Mouse (Mus musculus) midbrain, embryonic 13.5 days (tissue): ENCODE data around the gene Tctex1d1. TPM values are rescaled to one million over a fixed set of nuclear protein-coding genes. Genes with fewer than 3 reads are reported as not detected.
A peak's percentile ranks its signal among the peaks of the same experiment; 100 is the strongest.

ENCODE experiments used
- ATAC-seq: fragments of 200-750 bp; cut with Nextera tagmentation; 2 replicates; pipeline ENCODE4 v1.8.0; 2017; ENCODE audit warnings: mild to moderate bottlenecking, moderate TSS enrichment, moderate library complexity
- H3K27ac ChIP-seq: fragments of 300-500 bp; sonication (generic); 2 replicates; pipeline ENCODE4 v1.5.1; 2015; ENCODE audit warnings: inconsistent platforms, mild to moderate bottlenecking, moderate library complexity
- H3K27me3 ChIP-seq: fragments of 300-500 bp; sonication (generic); 2 replicates; pipeline ENCODE4 v1.6.1; 2015; ENCODE audit warnings: mild to moderate bottlenecking, inconsistent platforms
- H3K36me3 ChIP-seq: fragments of 300-500 bp; sonication (generic); 2 replicates; pipeline ENCODE4 v1.6.1; 2015; ENCODE audit warnings: mild to moderate bottlenecking, inconsistent platforms
- H3K4me1 ChIP-seq: fragments of 300-500 bp; sonication (generic); replicated peaks from 2 replicates; pipeline ENCODE4 v1.6.1; 2015; ENCODE audit warnings: inconsistent platforms
- H3K4me2 ChIP-seq: fragments of 300-500 bp; sonication (generic); replicated peaks from 2 replicates; pipeline ENCODE4 v1.6.1; 2015; ENCODE audit warnings: moderate library complexity, mild to moderate bottlenecking, inconsistent platforms
- H3K4me3 ChIP-seq: fragments of 300-500 bp; sonication (generic); replicated peaks from 2 replicates; pipeline ENCODE4 v1.5.1; 2015; ENCODE audit warnings: mild to moderate bottlenecking, inconsistent platforms
- H3K9ac ChIP-seq: fragments of 300-500 bp; sonication (generic); replicated peaks from 2 replicates; pipeline ENCODE4 v1.6.1; 2015; ENCODE audit warnings: mild to moderate bottlenecking, inconsistent platforms
- H3K9me3 ChIP-seq: fragments of 300-500 bp; sonication (generic); 2 replicates; pipeline ENCODE4 v1.6.1; 2016; ENCODE audit warnings: mild to moderate bottlenecking, inconsistent platforms
- WGBS: fragments of 180-500 bp; shearing (Covaris S2); methylation state at CpG from one replicate; pipeline ENCODE4 v1.1.7; 2015; 5-methylcytosine and 5-hydroxymethylcytosine counted together
- polyA plus RNA-seq: library from polyadenylated mRNA; unstranded; fragments of >200 nt; fragmentation: Nextera tagmentation; extraction: Ambion mirVana; gene quantifications from 2 replicates; pipeline ENCODE4 v1.2.1, GENCODE M21; 2015

Tctex1d1 gene
- polyA plus RNA-seq: 0.41 and 0.74 TPM in 2 replicates

- peaks cover 23% of the 10 kb centered on the region for H3K27me3 ChIP-seq
- H3K27ac ChIP-seq: no peak within 1 kb of the TSS
- no peaks in the 10 kb centered on the region for H3K36me3 ChIP-seq
- peaks cover 24% of the 10 kb centered on the region for H3K4me1 ChIP-seq
- WGBS: 4% methylated on average over 13 of the region's 13 CpGs
- H3K4me3 ChIP-seq: peak within 1 kb of the TSS; percentile 25
- no peaks in the 10 kb centered on the region for H3K9me3 ChIP-seq
- H3K9ac ChIP-seq: peak within 1 kb of the TSS; percentile 11; the same call in 1 of the 2 replicates
- peak within 1 kb of the TSS; percentile 55 for H3K4me2 ChIP-seq
- peak; percentile 82 for ATAC-seq
Measured at GRCm38 (mm10) chr4:102978440-102978839, at the start of gene Tctex1d1. TSS of gene Tctex1d1 (plus strand) at chr4:102978606.

- no peak for ATAC-seq
- Histone ChIP-seq H3K9ac (no peak overlapping the region), H3K4me3 (no peak overlapping the region), H3K4me2 (no peak overlapping the region), H3K4me1 (no peaks in the 10 kb centered on the region), H3K27ac (no peak overlapping the region), H3K9me3 (no peaks in the 10 kb centered on the region), H3K27me3 (no peaks in the 10 kb centered on the region), H3K36me3 (peaks cover 32% of the 10 kb centered on the region)
- WGBS: 63% methylated on average over 3 of the region's 4 CpGs
Measured at GRCm38 (mm10) chr4:102929491-102929890, 48.9 kb upstream of the Tctex1d1 start.

- no peak overlapping the region for H3K27ac ChIP-seq
- H3K36me3 ChIP-seq: peaks cover 39% of the 10 kb centered on the region
- no peak overlapping the region for H3K4me2 ChIP-seq
- no peak for ATAC-seq
- 87% methylated on average over 7 of the region's 7 CpGs for WGBS
- H3K4me3 ChIP-seq: no peak overlapping the region
- no peak overlapping the region for H3K9ac ChIP-seq
- no peaks in the 10 kb centered on the region for H3K4me1 ChIP-seq
- no peaks in the 10 kb centered on the region for H3K27me3 ChIP-seq
- H3K9me3 ChIP-seq: no peaks in the 10 kb centered on the region
Measured at GRCm38 (mm10) chr4:102930679-102931078, 47.7 kb upstream of the Tctex1d1 start.

- H3K27ac ChIP-seq: no peak overlapping the region
- no peaks in the 10 kb centered on the region for H3K4me1 ChIP-seq
- H3K4me3 ChIP-seq: no peak overlapping the region
- no peak for ATAC-seq
- 82% methylated on average over 3 of the region's 3 CpGs for WGBS
- H3K36me3 ChIP-seq: peaks cover 18% of the 10 kb centered on the region; the same call in 1 of the 2 replicates
- no peak overlapping the region for H3K4me2 ChIP-seq
- no peaks in the 10 kb centered on the region for H3K9me3 ChIP-seq
- no peak overlapping the region for H3K9ac ChIP-seq
- no peaks in the 10 kb centered on the region for H3K27me3 ChIP-seq
Measured at GRCm38 (mm10) chr4:102940266-102940665, 38.1 kb upstream of the Tctex1d1 start.

GRCm38 (mm10) chr4:102940738-102941137 lies 37.7 kb upstream of the Tctex1d1 start:
- 91% methylated on average over 4 of the region's 4 CpGs for WGBS
- no peak for ATAC-seq

GRCm38 (mm10) chr4:102944325-102944724 lies 34.1 kb upstream of the Tctex1d1 start:
- 0 out of 2 replicates have a peak, but pooled peaks cover 2% of the 10 kb centered on the region for H3K4me1 ChIP-seq
- H3K9ac ChIP-seq: no peak overlapping the region
- no peak for ATAC-seq
- H3K9me3 ChIP-seq: no peaks in the 10 kb centered on the region
- no peak overlapping the region for H3K27ac ChIP-seq
- WGBS: 84% methylated on average over 6 of the region's 6 CpGs
- H3K27me3 ChIP-seq: no peaks in the 10 kb centered on the region
- 0 out of 2 replicates have a peak, but pooled peaks cover 8% of the 10 kb centered on the region for H3K36me3 ChIP-seq
- H3K4me2 ChIP-seq: no peak overlapping the region
- H3K4me3 ChIP-seq: no peak overlapping the region

More at GRCm38 (mm10) chr4:102940738-102941137, 37.7 kb upstream of the Tctex1d1 start:
- no peak overlapping the region for H3K9ac ChIP-seq
- H3K36me3 ChIP-seq: peaks cover 15% of the 10 kb centered on the region; the same call in 1 of the 2 replicates
- no peak overlapping the region for H3K4me2 ChIP-seq
- H3K4me3 ChIP-seq: no peak overlapping the region
- H3K27me3 ChIP-seq: no peaks in the 10 kb centered on the region
- no peak overlapping the region for H3K27ac ChIP-seq
- H3K4me1 ChIP-seq: no peaks in the 10 kb centered on the region
- no peaks in the 10 kb centered on the region for H3K9me3 ChIP-seq

- no peak for ATAC-seq
- no peak overlapping the region for H3K4me3 ChIP-seq
- no peak overlapping the region for H3K27ac ChIP-seq
- H3K4me2 ChIP-seq: no peak overlapping the region
- no peaks in the 10 kb centered on the region for H3K27me3 ChIP-seq
- no peaks in the 10 kb centered on the region for H3K36me3 ChIP-seq
- H3K9ac ChIP-seq: no peak overlapping the region
- no peaks in the 10 kb centered on the region for H3K4me1 ChIP-seq
- 77% methylated on average over 2 of the region's 2 CpGs for WGBS
- no peaks in the 10 kb centered on the region for H3K9me3 ChIP-seq
Measured at GRCm38 (mm10) chr4:102952476-102952875, 25.9 kb upstream of the Tctex1d1 start.

- no peak overlapping the region for H3K9ac ChIP-seq
Measured at GRCm38 (mm10) chr4:102955294-102955956, 23.0 kb upstream of the Tctex1d1 start.

GRCm38 (mm10) chr4:102959409-102959808 lies 19.0 kb upstream of the Tctex1d1 start:
- H3K9me3 ChIP-seq: no peaks in the 10 kb centered on the region
- no peak overlapping the region for H3K9ac ChIP-seq
- H3K4me2 ChIP-seq: no peak overlapping the region
- H3K27me3 ChIP-seq: no peaks in the 10 kb centered on the region
- no peaks in the 10 kb centered on the region for H3K4me1 ChIP-seq
- no peak overlapping the region for H3K27ac ChIP-seq
- no peak overlapping the region for H3K4me3 ChIP-seq
- ATAC-seq: no peak
- peaks cover 19% of the 10 kb centered on the region for H3K36me3 ChIP-seq
- 89% methylated on average over 5 of the region's 5 CpGs for WGBS

More at GRCm38 (mm10) chr4:102955294-102955956, 23.0 kb upstream of the Tctex1d1 start:
- no peak for ATAC-seq
- Histone ChIP-seq H3K27ac (no peak overlapping the region), H3K9me3 (no peaks in the 10 kb centered on the region), H3K36me3 (no peaks in the 10 kb centered on the region), H3K4me3 (no peak overlapping the region), H3K4me2 (no peak overlapping the region), H3K27me3 (no peaks in the 10 kb centered on the region), H3K4me1 (no peaks in the 10 kb centered on the region)
- WGBS: 73% methylated on average over 17 of the region's 17 CpGs

GRCm38 (mm10) chr4:102964174-102964573 lies 14.2 kb upstream of the Tctex1d1 start:
- H3K9me3 ChIP-seq: no peaks in the 10 kb centered on the region
- no peak for ATAC-seq
- H3K4me3 ChIP-seq: no peak overlapping the region
- H3K4me1 ChIP-seq: no peaks in the 10 kb centered on the region
- no peaks in the 10 kb centered on the region for H3K27me3 ChIP-seq
- H3K4me2 ChIP-seq: no peak overlapping the region
- H3K27ac ChIP-seq: no peak overlapping the region
- WGBS: 79% methylated on average over 3 of the region's 3 CpGs
- H3K36me3 ChIP-seq: peaks cover 50% of the 10 kb centered on the region
- no peak overlapping the region for H3K9ac ChIP-seq

GRCm38 (mm10) chr4:102967811-102968210 lies 10.6 kb upstream of the Tctex1d1 start:
- Histone ChIP-seq H3K4me1 (no peaks in the 10 kb centered on the region), H3K36me3 (peaks cover 41% of the 10 kb centered on the region), H3K9ac (no peak overlapping the region), H3K27ac (no peak overlapping the region), H3K4me3 (no peak overlapping the region), H3K9me3 (no peaks in the 10 kb centered on the region), H3K27me3 (no peaks in the 10 kb centered on the region), H3K4me2 (no peak overlapping the region)
- 85% methylated on average over 15 of the region's 15 CpGs for WGBS
- no peak for ATAC-seq

- H3K4me1 ChIP-seq: no peaks in the 10 kb centered on the region
- ATAC-seq: no peak
- WGBS: 85% methylated on average over 5 of the region's 5 CpGs
Measured at GRCm38 (mm10) chr4:102969599-102969998, 8.8 kb upstream of the Tctex1d1 start.

More at GRCm38 (mm10) chr4:102969599-102969998, 8.8 kb upstream of the Tctex1d1 start:
- H3K4me2 ChIP-seq: no peak overlapping the region
- H3K9me3 ChIP-seq: no peaks in the 10 kb centered on the region
- peaks cover 1% of the 10 kb centered on the region; the same call in 1 of the 2 replicates for H3K27me3 ChIP-seq
- no peak overlapping the region for H3K4me3 ChIP-seq
- peaks cover 38% of the 10 kb centered on the region for H3K36me3 ChIP-seq
- H3K9ac ChIP-seq: no peak overlapping the region
- no peak overlapping the region for H3K27ac ChIP-seq
